Mouse (Mus musculus) cerebellum, postnatal 14 days (tissue): ENCODE results near the gene Mtmr11.
"Not testable (repeated sequence)": the region's sequence is repeated elsewhere in the genome, so short reads cannot be mapped to it uniquely, and the experiment has no call there.

Experiments used
- DNase-seq, 2 experiments: peaks; one replicate each; pipeline ENCODE4 v3.0.0; 2021; ENCODE audit warnings: mixed read lengths in 2 of 2

The Mtmr11 gene

GRCm38 (mm10) chr3:96172197-96173178 is 10.7 kb downstream of the Mtmr11 start, which contains the start of gene Sf3b4:
Gene Sf3b4 (plus strand): TSS chr3:96172332.
- DNase-seq, result peak; percentile 87 to 89

DNA sequence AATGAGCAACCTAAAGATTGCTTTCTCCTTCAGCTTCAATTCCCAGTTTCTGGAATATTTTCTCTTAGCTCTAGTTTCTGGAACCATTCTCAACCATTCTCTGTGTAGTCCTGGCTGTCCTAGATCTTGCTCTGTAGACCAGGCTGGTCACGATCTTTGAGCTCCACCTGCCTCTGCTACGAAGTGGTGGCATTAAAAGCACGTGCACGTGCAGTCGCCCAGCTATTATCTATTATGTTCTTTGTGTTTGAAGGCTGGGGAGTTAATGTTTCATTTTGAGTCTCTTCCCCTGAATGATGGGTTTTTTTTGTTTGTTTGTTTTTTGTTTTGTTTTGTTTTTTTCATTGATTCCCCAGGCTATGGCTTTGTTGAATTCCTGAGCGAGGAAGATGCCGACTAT is 11.4 kb downstream of the Mtmr11 start:
- DNase-seq, result no peak

DNA sequence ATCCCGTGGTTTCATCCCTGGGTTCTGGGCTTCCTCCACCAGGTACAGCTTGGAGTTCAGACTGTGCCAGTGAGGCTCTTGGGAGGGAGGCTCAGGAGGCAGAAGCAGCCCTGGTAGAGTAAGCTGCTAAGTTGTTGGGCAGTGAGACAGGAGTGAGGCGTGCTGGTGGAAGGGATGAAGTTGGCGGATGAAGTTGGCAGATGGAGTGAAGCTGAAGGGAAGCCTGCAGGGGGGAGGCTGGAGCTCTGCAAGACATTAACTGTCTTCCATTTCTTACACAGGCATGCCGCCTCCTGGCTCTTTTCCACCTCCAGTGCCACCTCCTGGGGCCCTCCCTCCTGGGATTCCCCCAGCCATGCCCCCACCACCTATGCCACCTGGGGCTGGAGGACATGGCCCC is 12.2 kb downstream of the Mtmr11 start:
- DNase-seq, result not testable (repeated sequence)

DNA sequence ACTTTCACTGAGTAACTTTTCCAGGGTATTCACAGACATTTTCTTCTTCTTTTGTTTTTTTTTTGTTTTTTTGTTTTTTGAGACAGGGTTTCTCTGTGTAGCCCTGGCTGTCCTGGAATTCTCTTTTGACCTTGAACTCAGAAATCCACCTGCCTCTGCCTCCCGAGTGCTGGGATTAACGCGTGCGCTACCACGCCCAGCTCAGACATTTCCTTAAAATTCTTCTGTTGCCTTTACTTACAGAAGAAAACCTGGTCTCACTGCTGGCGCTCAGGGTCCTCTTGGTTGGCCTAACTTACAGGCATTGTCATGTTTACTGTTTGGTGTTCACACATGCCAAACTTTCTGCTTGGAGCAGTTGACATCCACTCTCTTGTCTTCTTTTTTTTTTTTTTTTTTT is 13.4 kb downstream of the Mtmr11 start:
- DNase-seq, result no peak

DNA sequence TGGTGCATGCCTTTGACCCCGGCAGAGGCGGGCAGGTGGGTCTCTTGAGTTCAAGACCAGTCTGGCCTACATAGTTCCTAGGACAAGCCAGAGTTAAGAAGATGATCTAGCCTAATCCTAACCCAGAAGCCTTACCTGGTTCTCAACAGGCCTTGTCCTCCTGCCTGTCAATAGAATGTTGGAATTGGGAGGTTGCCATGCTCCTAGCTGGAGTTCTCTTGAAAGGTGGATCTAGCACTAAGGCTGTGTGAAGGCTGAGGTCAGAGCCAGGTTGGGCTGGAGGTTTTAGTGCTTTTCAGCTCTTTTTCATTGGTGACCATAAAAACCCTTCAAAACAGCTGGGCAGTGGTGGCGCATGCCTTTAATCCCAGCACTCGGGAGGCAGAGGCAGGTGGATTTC is 16.6 kb downstream of the Mtmr11 start:
- DNase-seq, result no peak

DNA sequence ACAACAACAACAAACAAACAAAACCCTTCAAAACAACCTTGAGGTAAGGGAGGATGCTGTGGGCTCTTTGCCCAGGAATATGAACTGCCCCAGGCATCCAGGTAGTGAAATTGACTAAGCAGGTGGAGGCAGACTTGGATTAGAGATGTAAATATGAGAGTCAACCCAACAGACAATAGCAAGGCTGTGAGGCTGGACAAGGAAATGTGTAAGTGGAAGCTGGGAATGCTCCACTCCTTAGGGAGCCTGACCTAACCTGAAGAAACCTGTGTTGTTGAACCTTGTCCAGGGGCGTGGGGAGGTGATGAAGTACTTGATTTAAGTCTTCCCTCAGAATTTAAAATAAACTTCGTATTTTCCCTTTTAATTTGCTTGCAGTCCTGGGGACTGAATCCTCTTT is 17.1 kb downstream of the Mtmr11 start:
- no peak for DNase-seq

DNA sequence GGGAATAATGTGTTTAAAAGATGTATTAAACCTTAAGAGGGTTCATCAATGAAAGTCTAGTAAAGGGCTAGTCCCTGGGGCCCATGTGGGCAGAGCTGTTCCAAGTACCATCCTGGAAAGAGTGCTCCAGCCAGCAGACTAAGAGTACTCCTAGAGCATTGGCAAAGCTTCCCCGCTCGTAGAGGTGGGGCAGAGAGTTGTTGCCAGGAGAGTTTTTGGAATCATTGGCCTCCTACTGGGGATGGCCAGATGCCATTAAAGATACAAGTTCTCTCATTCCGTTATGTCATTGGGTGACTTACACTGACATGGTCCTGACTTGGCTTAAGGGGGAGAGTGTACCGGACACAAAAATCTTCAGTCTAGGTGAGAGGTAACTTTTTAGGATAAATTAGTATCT is 17.7 kb downstream of the Mtmr11 start:
- peak; percentile 69 to 76 for DNase-seq

DNA sequence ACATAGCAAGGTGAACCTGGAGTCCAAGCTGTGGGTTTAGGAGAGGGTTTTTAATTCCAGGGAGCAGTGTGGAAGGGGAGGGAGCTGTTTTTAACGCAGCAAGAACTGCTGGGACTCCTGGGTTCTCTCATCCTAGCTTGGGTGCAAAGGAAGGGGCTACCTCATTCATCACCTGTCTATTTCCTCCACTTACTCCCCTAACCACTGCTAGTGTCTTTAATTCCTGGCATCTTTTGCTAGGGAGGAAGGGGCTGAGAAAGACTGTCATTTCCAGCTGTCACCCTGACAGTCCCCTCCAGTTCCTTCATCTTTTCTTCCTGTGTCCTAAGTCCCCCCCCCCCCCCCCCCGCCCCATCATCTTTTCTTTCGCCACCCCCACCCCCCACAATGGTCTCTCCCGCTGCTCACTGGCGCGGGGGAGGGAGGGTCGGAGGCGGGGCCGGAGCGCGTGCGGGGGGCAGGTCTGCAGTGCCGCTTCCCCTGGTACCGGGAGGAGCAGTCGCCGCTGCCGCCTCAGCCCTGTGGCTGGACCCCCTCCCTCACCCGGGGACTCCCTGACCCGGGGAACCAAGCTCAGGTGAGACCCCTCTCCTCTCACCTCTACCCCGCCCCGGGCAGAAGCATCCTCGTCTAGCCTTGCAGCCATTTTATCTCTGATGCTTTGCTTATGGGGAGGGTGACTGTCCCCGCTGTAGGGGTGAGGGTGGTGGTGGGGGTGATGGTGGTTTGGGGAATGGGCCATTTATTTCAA is 19.1 kb downstream of the Mtmr11 start, which contains the start of gene Sv2a:
Gene Sv2a, plus strand, starts transcription at position 425 of the 751 bp plus-strand sequence.
- peak; percentile 89 to 92 for DNase-seq

- peak; percentile 64 to 73 for DNase-seq
Observed at GRCm38 (mm10) chr3:96181510-96182381, 19.9 kb downstream of the Mtmr11 start.

DNA sequence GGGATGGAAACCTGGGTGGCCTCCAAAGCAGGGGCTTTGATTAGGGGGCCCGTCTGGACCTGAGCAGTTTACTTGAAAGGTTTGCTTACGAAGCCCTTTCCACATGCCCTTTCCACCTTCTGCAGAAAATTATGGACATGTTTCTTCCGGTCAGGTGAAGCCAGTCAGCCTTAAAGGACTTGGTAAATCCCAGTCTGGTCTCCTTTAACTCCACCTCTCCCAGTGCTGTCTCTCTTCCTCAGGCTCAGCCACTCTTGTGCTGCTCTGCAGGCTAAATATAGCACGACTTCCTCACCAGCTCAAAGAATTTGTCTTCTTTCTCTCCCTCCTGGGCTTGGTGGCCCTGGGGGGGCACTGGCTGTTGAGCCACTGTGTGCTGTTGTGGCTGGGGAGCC is 20.6 kb downstream of the Mtmr11 start:
- DNase-seq, result peak in 1 of 2 experiments; percentile 54

DNA sequence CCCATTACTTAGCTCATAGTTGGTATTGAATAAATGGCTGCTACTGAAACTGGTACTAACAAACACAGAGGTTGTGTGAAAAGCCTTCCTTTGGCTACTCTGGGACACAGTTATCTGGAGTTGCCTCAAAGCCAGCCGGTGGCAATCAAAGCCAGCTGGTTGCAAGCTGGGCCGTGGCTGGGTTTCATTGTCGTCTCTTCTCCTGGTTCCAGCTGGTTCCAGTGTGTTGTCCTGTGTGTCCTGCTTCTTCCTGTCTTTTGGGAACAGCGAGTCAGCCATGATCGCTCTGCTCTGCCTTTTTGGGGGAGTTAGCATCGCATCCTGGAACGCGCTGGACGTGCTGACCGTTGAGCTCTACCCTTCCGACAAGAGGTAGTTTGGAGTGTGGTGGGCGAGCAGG is 31.2 kb downstream of the Mtmr11 start:
- no peak for DNase-seq

DNA sequence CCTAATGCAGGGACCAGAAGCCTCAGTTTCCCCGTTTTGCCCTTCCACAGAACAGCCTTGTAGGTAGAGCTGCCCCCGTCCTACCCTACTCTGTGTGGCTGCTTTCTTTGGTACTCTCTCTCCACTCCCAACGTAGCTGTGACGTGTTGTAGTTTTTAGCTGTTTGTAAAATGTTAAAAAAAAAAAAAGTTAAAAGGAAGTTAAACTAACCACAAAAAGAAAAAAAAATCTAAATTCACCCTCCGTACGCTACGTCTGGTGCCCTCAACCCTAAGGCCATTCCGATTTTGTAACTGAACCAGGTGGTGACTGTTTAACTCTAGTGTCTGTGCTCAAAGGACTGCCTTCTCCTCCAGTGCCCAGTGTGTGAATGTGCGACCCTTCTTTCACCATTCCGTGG is 33.2 kb downstream of the Mtmr11 start:
- DNase-seq, result no peak

DNA sequence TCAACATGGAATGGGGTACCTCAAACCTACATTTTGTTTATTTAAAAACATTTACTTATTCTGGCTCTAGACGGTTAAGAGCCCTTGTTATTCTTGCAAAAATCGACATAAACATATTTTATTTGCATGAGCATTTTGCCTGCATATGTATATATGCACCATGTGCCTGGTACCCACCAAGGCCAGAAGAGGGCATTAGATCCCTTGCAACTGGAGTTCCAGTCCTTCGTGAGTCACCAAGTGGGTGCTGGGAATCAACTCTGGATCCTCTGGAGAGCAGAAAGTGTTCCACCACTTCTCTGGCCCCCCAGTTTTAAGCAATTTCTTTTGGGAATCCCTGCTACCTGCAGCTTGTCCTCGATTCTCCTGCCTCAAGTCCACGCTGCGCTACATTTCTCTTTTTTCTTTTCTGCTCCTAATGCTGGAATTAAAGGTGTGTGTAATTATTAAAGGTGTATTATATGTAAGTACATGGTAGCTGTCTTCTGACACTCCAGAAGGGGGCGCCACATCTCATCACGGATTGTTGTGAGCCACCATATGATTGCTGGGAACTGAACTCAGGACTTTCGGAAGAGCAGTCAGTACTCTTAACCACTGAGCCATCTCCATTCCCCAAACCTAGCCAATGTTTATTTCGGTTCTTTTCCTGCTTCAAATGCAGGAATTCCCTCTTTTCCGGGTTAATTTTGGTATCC is 34.0 kb downstream of the Mtmr11 start:
- peak; percentile 45 to 68 for DNase-seq

- no peak for DNase-seq
Observed at GRCm38 (mm10) chr3:96196437-96197128, 34.8 kb downstream of the Mtmr11 start.

- DNase-seq, result peak; percentile 90 to 92
Observed at GRCm38 (mm10) chr3:96197129-96197749, 35.4 kb downstream of the Mtmr11 start.

GRCm38 (mm10) chr3:96198181-96198580 is 36.4 kb downstream of the Mtmr11 start:
- DNase-seq, result no peak

- not testable (repeated sequence) for DNase-seq
Observed at GRCm38 (mm10) chr3:96198601-96199251, 36.9 kb downstream of the Mtmr11 start.

DNA sequence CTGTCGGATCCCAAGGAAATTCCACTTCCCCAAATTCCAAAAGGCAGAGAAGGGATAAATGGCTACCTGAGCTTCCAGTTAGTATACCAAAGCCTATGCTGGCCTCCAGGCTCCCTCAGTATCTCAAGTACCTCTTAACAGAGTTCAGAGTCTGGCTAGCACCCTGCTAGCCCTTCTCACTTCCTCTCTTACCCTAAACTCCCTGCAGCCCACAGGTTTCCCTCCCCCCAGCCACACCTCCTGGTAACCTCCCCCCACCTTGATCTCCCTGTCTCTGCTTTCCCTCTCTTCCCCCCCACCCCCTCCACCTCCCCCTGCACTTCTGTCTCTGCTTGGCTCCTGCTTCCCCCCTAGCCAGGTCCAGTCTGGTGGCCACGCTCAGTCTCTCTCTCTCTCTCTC is 37.9 kb downstream of the Mtmr11 start:
- DNase-seq, result no peak

DNA sequence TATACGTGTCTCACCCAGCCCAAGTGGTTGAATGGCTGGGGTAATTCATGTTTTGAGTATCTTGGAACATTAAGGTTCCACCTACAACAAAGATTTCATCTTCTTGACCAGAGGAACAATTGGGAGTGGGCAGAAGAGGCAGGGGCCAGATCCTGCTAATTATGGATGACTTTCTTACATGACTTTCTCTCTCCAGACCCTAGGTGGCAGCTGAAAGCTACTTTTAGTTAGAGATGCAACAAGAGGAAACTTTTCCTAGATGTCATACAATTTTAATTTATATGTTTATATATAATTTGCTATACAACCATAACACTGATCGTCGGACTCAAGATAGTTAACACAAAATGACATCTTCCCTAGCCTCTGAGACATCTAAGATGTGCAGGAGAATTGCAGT is 46.0 kb downstream of the Mtmr11 start:
- DNase-seq, result no peak

- DNase-seq, result peak in 1 of 2 experiments; percentile 45
Observed at GRCm38 (mm10) chr3:96209242-96209641, 47.4 kb downstream of the Mtmr11 start.
